Mouse (Mus musculus): ENCODE data around the gene B4galt1. TPM values are rescaled to one million over a fixed set of nuclear protein-coding genes. Genes with fewer than 3 reads are reported as not detected.

Gene B4galt1
- polyA plus RNA-seq, 1 experiment from 2014 or later, result 39.9 TPM

- Histone ChIP-seq H3K27me3 (no peaks in the 10 kb centered on the region), H3K4me3 (no peak overlapping the region), H3K4me1 (no peaks in the 10 kb centered on the region; the same call in 1 of the 2 replicates), H3K9me3 (no peaks in the 10 kb centered on the region), H3K4me2 (no peak overlapping the region), H3K36me3 (peaks cover 41% of the 10 kb centered on the region), H3K27ac (no peak overlapping the region), H3K9ac (no peak overlapping the region)
- ATAC-seq (ENCODE audit: insufficient number of reproducible peaks, insufficient read depth, low FRiP score, low TSS enrichment, low read depth), result no peak
- 40% methylated on average over 5 of the region's 5 CpGs for WGBS
Measured at GRCm38 (mm10) chr4:40825146-40825545, 28.7 kb downstream of the B4galt1 start.

- no peak overlapping the region for H3K27ac ChIP-seq
- H3K4me3 ChIP-seq, result no peak overlapping the region
- WGBS, result 90% methylated on average over 7 of the region's 7 CpGs
- ATAC-seq (ENCODE audit: insufficient number of reproducible peaks, insufficient read depth, low FRiP score, low TSS enrichment, low read depth), result no peak
- H3K27me3 ChIP-seq, result no peaks in the 10 kb centered on the region
- H3K9ac ChIP-seq, result no peak overlapping the region
- H3K4me2 ChIP-seq, result no peak overlapping the region
- H3K4me1 ChIP-seq, result no peaks in the 10 kb centered on the region; the same call in 1 of the 2 replicates
- no peaks in the 10 kb centered on the region for H3K9me3 ChIP-seq
- H3K36me3 ChIP-seq, result peaks cover 45% of the 10 kb centered on the region
Measured at GRCm38 (mm10) chr4:40824505-40824904, 29.3 kb downstream of the B4galt1 start.

- Histone ChIP-seq H3K36me3 (peaks cover 42% of the 10 kb centered on the region), H3K4me2 (no peak overlapping the region), H3K27me3 (no peaks in the 10 kb centered on the region), H3K4me1 (no peaks in the 10 kb centered on the region), H3K9me3 (no peaks in the 10 kb centered on the region), H3K27ac (no peak overlapping the region), H3K4me3 (no peak overlapping the region), H3K9ac (no peak overlapping the region)
- 87% methylated on average over 8 of the region's 8 CpGs for WGBS
- no peak for ATAC-seq (ENCODE audit: insufficient number of reproducible peaks, insufficient read depth, low FRiP score, low TSS enrichment, low read depth)
Measured at GRCm38 (mm10) chr4:40823664-40824063, 30.1 kb downstream of the B4galt1 start.

- Histone ChIP-seq H3K4me2 (no peak overlapping the region), H3K4me3 (no peak overlapping the region), H3K36me3 (peaks cover 46% of the 10 kb centered on the region), H3K27me3 (no peaks in the 10 kb centered on the region), H3K4me1 (no peaks in the 10 kb centered on the region), H3K27ac (no peak overlapping the region), H3K9ac (no peak overlapping the region), H3K9me3 (no peaks in the 10 kb centered on the region)
- WGBS, result 93% methylated on average over 14 of the region's 14 CpGs
- no peak for ATAC-seq (ENCODE audit: insufficient number of reproducible peaks, insufficient read depth, low FRiP score, low TSS enrichment, low read depth)
Measured at GRCm38 (mm10) chr4:40823151-40823550, 30.7 kb downstream of the B4galt1 start.

- Histone ChIP-seq H3K27ac (no peak overlapping the region), H3K9me3 (no peaks in the 10 kb centered on the region), H3K4me1 (peaks cover 7% of the 10 kb centered on the region; the same call in 1 of the 2 replicates), H3K4me2 (no peak overlapping the region), H3K4me3 (no peak overlapping the region), H3K9ac (no peak overlapping the region), H3K36me3 (peaks cover 47% of the 10 kb centered on the region), H3K27me3 (no peaks in the 10 kb centered on the region)
- 86% methylated on average over 8 of the region's 8 CpGs for WGBS
- ATAC-seq (ENCODE audit: insufficient number of reproducible peaks, insufficient read depth, low FRiP score, low TSS enrichment, low read depth), result no peak
Measured at GRCm38 (mm10) chr4:40821303-40822023, 32.3 kb downstream of the B4galt1 start.

- Histone ChIP-seq H3K27me3 (no peaks in the 10 kb centered on the region), H3K4me2 (no peak overlapping the region), H3K36me3 (peaks cover 43% of the 10 kb centered on the region), H3K4me1 (peaks cover 12% of the 10 kb centered on the region), H3K4me3 (no peak overlapping the region), H3K27ac (no peak overlapping the region), H3K9me3 (no peaks in the 10 kb centered on the region), H3K9ac (no peak overlapping the region)
- WGBS, result 92% methylated on average over 1 of the region's 1 CpGs
- no peak for ATAC-seq (ENCODE audit: insufficient number of reproducible peaks, insufficient read depth, low FRiP score, low TSS enrichment, low read depth)
Measured at GRCm38 (mm10) chr4:40820903-40821302, 32.9 kb downstream of the B4galt1 start.

GRCm38 (mm10) chr4:40820024-40820423 is 33.8 kb downstream of the B4galt1 start:
- H3K4me2 ChIP-seq, result no peak overlapping the region
- H3K9ac ChIP-seq, result no peak overlapping the region
- peaks cover 40% of the 10 kb centered on the region for H3K36me3 ChIP-seq
- H3K4me3 ChIP-seq, result no peak overlapping the region
- no peak overlapping the region for H3K27ac ChIP-seq
- no peak for ATAC-seq (ENCODE audit: insufficient number of reproducible peaks, insufficient read depth, low FRiP score, low TSS enrichment, low read depth)
- WGBS, result 91% methylated on average over 4 of the region's 4 CpGs
- no peaks in the 10 kb centered on the region for H3K27me3 ChIP-seq
- no peaks in the 10 kb centered on the region for H3K9me3 ChIP-seq
- peaks cover 15% of the 10 kb centered on the region for H3K4me1 ChIP-seq

- no peaks in the 10 kb centered on the region for H3K27me3 ChIP-seq
- no peak overlapping the region for H3K9ac ChIP-seq
- H3K9me3 ChIP-seq, result no peaks in the 10 kb centered on the region
- H3K4me1 ChIP-seq, result peaks cover 15% of the 10 kb centered on the region
- peaks cover 40% of the 10 kb centered on the region for H3K36me3 ChIP-seq
- H3K27ac ChIP-seq, result no peak overlapping the region
- no peak for ATAC-seq (ENCODE audit: insufficient number of reproducible peaks, insufficient read depth, low FRiP score, low TSS enrichment, low read depth)
- H3K4me3 ChIP-seq, result no peak overlapping the region
- 90% methylated on average over 6 of the region's 6 CpGs for WGBS
- H3K4me2 ChIP-seq, result no peak overlapping the region
Measured at GRCm38 (mm10) chr4:40819151-40819550, 34.7 kb downstream of the B4galt1 start.

GRCm38 (mm10) chr4:40818421-40818820 is 35.4 kb downstream of the B4galt1 start:
- Histone ChIP-seq H3K27ac (no peak overlapping the region), H3K36me3 (peaks cover 45% of the 10 kb centered on the region), H3K4me3 (no peak overlapping the region), H3K4me2 (no peak overlapping the region), H3K27me3 (no peaks in the 10 kb centered on the region), H3K9ac (no peak overlapping the region), H3K4me1 (peaks cover 15% of the 10 kb centered on the region), H3K9me3 (no peaks in the 10 kb centered on the region)
- 56% methylated on average over 6 of the region's 6 CpGs for WGBS
- ATAC-seq (ENCODE audit: insufficient number of reproducible peaks, insufficient read depth, low FRiP score, low TSS enrichment, low read depth), result no peak

GRCm38 (mm10) chr4:40817936-40818335 is 35.9 kb downstream of the B4galt1 start:
- Histone ChIP-seq H3K4me1 (peaks cover 15% of the 10 kb centered on the region), H3K27me3 (no peaks in the 10 kb centered on the region), H3K4me2 (no peak overlapping the region), H3K36me3 (peaks cover 45% of the 10 kb centered on the region), H3K9me3 (no peaks in the 10 kb centered on the region), H3K9ac (no peak overlapping the region), H3K4me3 (no peak overlapping the region), H3K27ac (no peak overlapping the region)
- 90% methylated on average over 12 of the region's 12 CpGs for WGBS
- ATAC-seq (ENCODE audit: insufficient number of reproducible peaks, insufficient read depth, low FRiP score, low TSS enrichment, low read depth), result no peak

GRCm38 (mm10) chr4:40815775-40816372 is 37.9 kb downstream of the B4galt1 start:
- no peak overlapping the region; the same call in 1 of the 2 replicates for H3K27ac ChIP-seq
- H3K36me3 ChIP-seq, result peaks cover 55% of the 10 kb centered on the region
- peaks cover 15% of the 10 kb centered on the region for H3K4me1 ChIP-seq
- H3K27me3 ChIP-seq, result no peaks in the 10 kb centered on the region
- no peak for ATAC-seq (ENCODE audit: insufficient number of reproducible peaks, insufficient read depth, low FRiP score, low TSS enrichment, low read depth)
- H3K9me3 ChIP-seq, result no peaks in the 10 kb centered on the region
- no peak overlapping the region for H3K4me2 ChIP-seq
- H3K9ac ChIP-seq, result no peak overlapping the region
- no peak overlapping the region for H3K4me3 ChIP-seq
- 27% methylated on average over 12 of the region's 12 CpGs for WGBS

- H3K27ac ChIP-seq, result no peak overlapping the region
- H3K9me3 ChIP-seq, result no peaks in the 10 kb centered on the region
- H3K4me3 ChIP-seq, result no peak overlapping the region
- no peak overlapping the region for H3K9ac ChIP-seq
- 80% methylated on average over 3 of the region's 3 CpGs for WGBS
- peaks cover 15% of the 10 kb centered on the region for H3K4me1 ChIP-seq
- ATAC-seq (ENCODE audit: insufficient number of reproducible peaks, insufficient read depth, low FRiP score, low TSS enrichment, low read depth), result no peak
- H3K36me3 ChIP-seq, result peaks cover 56% of the 10 kb centered on the region
- H3K4me2 ChIP-seq, result no peak overlapping the region
- no peaks in the 10 kb centered on the region for H3K27me3 ChIP-seq
Measured at GRCm38 (mm10) chr4:40815120-40815519, 38.7 kb downstream of the B4galt1 start.
